Mouse (Mus musculus) monocyte, adult 5-6 weeks (primary cell): ENCODE measurements around the gene Zfand6. TPM values are rescaled to one million over a fixed set of nuclear protein-coding genes. Genes with fewer than 3 reads are reported as not detected.
A peak's percentile ranks its signal among the peaks of the same experiment; 100 is the strongest.

Experiments used
- ATAC-seq: fragments of 153-309, 156-312 bp; replicated peaks from 2 replicates; pipeline ENCODE4 v1.8.0; 2017; ENCODE audit warnings: mild to moderate bottlenecking; ENCODE audit not compliant: low TSS enrichment, insufficient number of reproducible peaks, severe bottlenecking, poor library complexity, low FRiP score
- total RNA-seq: library from RNA; stranded (forward); fragments of 200-1000, 200-491, 200-594 nt; gene quantifications from 3 replicates; pipeline ENCODE4 v1.2.3, GENCODE M21; 2017

The Zfand6 gene
- total RNA-seq, 1 experiment from 2014 or later, result 176 TPM

- no peak for ATAC-seq
Observed at GRCm38 (mm10) chr7:84667946-84668345, 21.8 kb downstream of the Zfand6 start.

- ATAC-seq, result no peak
Observed at GRCm38 (mm10) chr7:84652740-84653139, 37.0 kb downstream of the Zfand6 start.

GRCm38 (mm10) chr7:84651987-84652321 is 37.8 kb downstream of the Zfand6 start:
- no peak for ATAC-seq

GRCm38 (mm10) chr7:84651303-84651986 is 38.3 kb downstream of the Zfand6 start:
- no peak for ATAC-seq

GRCm38 (mm10) chr7:84649016-84649415 is 40.7 kb downstream of the Zfand6 start:
- ATAC-seq, result no peak

- ATAC-seq, result no peak
Observed at GRCm38 (mm10) chr7:84646256-84646655, 43.5 kb downstream of the Zfand6 start.

- no peak for ATAC-seq
Observed at GRCm38 (mm10) chr7:84643270-84643998, 46.3 kb downstream of the Zfand6 start.

GRCm38 (mm10) chr7:84642159-84642928 is 47.4 kb downstream of the Zfand6 start:
- no peak for ATAC-seq

- ATAC-seq, result no peak
Observed at GRCm38 (mm10) chr7:84636939-84637338, 52.8 kb downstream of the Zfand6 start.

GRCm38 (mm10) chr7:84631878-84632277 is 57.9 kb downstream of the Zfand6 start:
- ATAC-seq, result no peak

- no peak for ATAC-seq
Observed at GRCm38 (mm10) chr7:84623718-84624117, 66.0 kb downstream of the Zfand6 start.

- no peak for ATAC-seq
Observed at GRCm38 (mm10) chr7:84620956-84621355, 68.8 kb downstream of the Zfand6 start.

- no peak for ATAC-seq
Observed at GRCm38 (mm10) chr7:84618951-84619350, 70.8 kb downstream of the Zfand6 start.

- no peak for ATAC-seq
Observed at GRCm38 (mm10) chr7:84612445-84612844, 77.3 kb downstream of the Zfand6 start.

GRCm38 (mm10) chr7:84611609-84612008 is 78.2 kb downstream of the Zfand6 start:
- ATAC-seq, result no peak

- no peak for ATAC-seq
Observed at GRCm38 (mm10) chr7:84606293-84606749, 83.4 kb downstream of the Zfand6 start, which contains the start of gene Fah. Fah (minus strand) TSS chr7:84606722.

- peak; percentile 55 for ATAC-seq
Observed at GRCm38 (mm10) chr7:84605704-84606292, 84.0 kb downstream of the Zfand6 start.

- no peak for ATAC-seq
Observed at GRCm38 (mm10) chr7:84605033-84605687, 84.6 kb downstream of the Zfand6 start.

- no peak for ATAC-seq
Observed at GRCm38 (mm10) chr7:84604501-84604900, 85.3 kb downstream of the Zfand6 start.
